Mouse (Mus musculus): Measurements from ENCODE around the gene Ttc34. TPM values are rescaled to one million over a fixed set of nuclear protein-coding genes. Genes with fewer than 3 reads are reported as not detected.
A peak's percentile ranks its signal among the peaks of the same experiment; 100 is the strongest.

Ttc34 gene
- polyA plus RNA-seq, 1 experiment from 2014 or later, result not detected

- H3K4me3 ChIP-seq (replicated peaks), result no peak overlapping the region
- H3K4me2 ChIP-seq, result no peak overlapping the region
- peaks cover 58% of the 10 kb centered on the region for H3K36me3 ChIP-seq (replicated peaks)
- no peak for ATAC-seq (ENCODE audit: insufficient read depth)
- no peak overlapping the region for H3K9ac ChIP-seq
- peaks cover 3% of the 10 kb centered on the region; the same call in 1 of the 2 replicates for H3K9me3 ChIP-seq (replicated peaks)
- 91% methylated on average over 4 of the region's 4 CpGs for WGBS (ENCODE audit: insufficient replicate concordance)
- peaks cover 95% of the 10 kb centered on the region for H3K4me1 ChIP-seq (replicated peaks)
- peak overlapping the region; percentile 98 for H3K27ac ChIP-seq (replicated peaks)
- no peaks in the 10 kb centered on the region for H3K27me3 ChIP-seq
Observed at GRCm38 (mm10) chr4:154914252-154914651, 77.0 kb downstream of the Ttc34 start.

- Histone ChIP-seq H3K4me1 (replicated peaks) (peaks cover 91% of the 10 kb centered on the region), H3K4me3 (replicated peaks) (no peak overlapping the region), H3K4me2 (0 out of 2 replicates have a peak overlapping the region, but pooled peaks have one; percentile 9), H3K36me3 (replicated peaks) (peaks cover 61% of the 10 kb centered on the region), H3K27ac (replicated peaks) (peak overlapping the region; percentile 98), H3K9me3 (replicated peaks) (peaks cover under 1% of the 10 kb centered on the region; the same call in 1 of the 2 replicates), H3K27me3 (no peaks in the 10 kb centered on the region), H3K9ac (peak overlapping the region; percentile 8; the same call in 1 of the 2 replicates)
- no peak for ATAC-seq (ENCODE audit: insufficient read depth)
- 35% methylated on average over 3 of the region's 3 CpGs for WGBS (ENCODE audit: insufficient replicate concordance)
Observed at GRCm38 (mm10) chr4:154914707-154915106, 77.4 kb downstream of the Ttc34 start.

- ATAC-seq (ENCODE audit: insufficient read depth), result no peak
- H3K4me1 ChIP-seq (replicated peaks), result peaks cover 85% of the 10 kb centered on the region
- 0 out of 2 replicates have a peak overlapping the region, but pooled peaks have one; percentile 12 for H3K9ac ChIP-seq
- no peak overlapping the region for H3K4me3 ChIP-seq (replicated peaks)
- peaks cover 67% of the 10 kb centered on the region for H3K36me3 ChIP-seq (replicated peaks)
- peak overlapping the region; percentile 9; the same call in 1 of the 2 replicates for H3K4me2 ChIP-seq
- 33% methylated on average over 10 of the region's 10 CpGs for WGBS (ENCODE audit: insufficient replicate concordance)
- no peaks in the 10 kb centered on the region for H3K9me3 ChIP-seq (replicated peaks)
- H3K27me3 ChIP-seq, result no peaks in the 10 kb centered on the region
- peak overlapping the region; percentile 98 for H3K27ac ChIP-seq (replicated peaks)
Observed at GRCm38 (mm10) chr4:154915286-154915685, 78.0 kb downstream of the Ttc34 start.

GRCm38 (mm10) chr4:154916662-154917061, 79.4 kb downstream of the Ttc34 start:
- peak overlapping the region; percentile 98 for H3K27ac ChIP-seq (replicated peaks)
- H3K4me3 ChIP-seq (replicated peaks), result no peak overlapping the region
- peaks cover 81% of the 10 kb centered on the region for H3K4me1 ChIP-seq (replicated peaks)
- WGBS (ENCODE audit: insufficient replicate concordance), result 49% methylated on average over 4 of the region's 4 CpGs
- H3K4me2 ChIP-seq, result peak overlapping the region; percentile 0; the same call in 1 of the 2 replicates
- H3K36me3 ChIP-seq (replicated peaks), result peaks cover 80% of the 10 kb centered on the region
- no peaks in the 10 kb centered on the region for H3K27me3 ChIP-seq
- no peaks in the 10 kb centered on the region for H3K9me3 ChIP-seq (replicated peaks)
- 0 out of 2 replicates have a peak overlapping the region, but pooled peaks have one; percentile 15 for H3K9ac ChIP-seq
- peak; percentile 14; the same call in 1 of the 2 replicates for ATAC-seq (ENCODE audit: insufficient read depth)

Other genes starting within 250 kb of the Ttc34 start
- gene Prdm16, start 200.6 kb upstream of the Ttc34 start, polyA plus RNA-seq (2015; fragmentation: Nextera tagmentation; extraction: Ambion mirVana), result 1.5 and 2.0 TPM in 2 replicates
- not detected in 2 replicates for gene Actrt2, start 169.6 kb upstream of the Ttc34 start, polyA plus RNA-seq (2015; fragmentation: Nextera tagmentation; extraction: Ambion mirVana)
- 2.3 and 3.1 TPM in 2 replicates for gene Mmel1, start 32.1 kb downstream of the Ttc34 start, polyA plus RNA-seq (2015; fragmentation: Nextera tagmentation; extraction: Ambion mirVana)
- 8.1 and 9.0 TPM in 2 replicates for gene Fam213b, start 61.7 kb downstream of the Ttc34 start, polyA plus RNA-seq (2015; fragmentation: Nextera tagmentation; extraction: Ambion mirVana)
- 56.7 and 64.6 TPM in 2 replicates for gene Tnfrsf14, start 91.1 kb downstream of the Ttc34 start, polyA plus RNA-seq (2015; fragmentation: Nextera tagmentation; extraction: Ambion mirVana)
- gene Hes5, start 123.5 kb downstream of the Ttc34 start, polyA plus RNA-seq (2015; fragmentation: Nextera tagmentation; extraction: Ambion mirVana), result 0.15 and 0.17 TPM in 2 replicates
- 21.7 and 24.4 TPM in 2 replicates for gene Pank4, start 126.7 kb downstream of the Ttc34 start, polyA plus RNA-seq (2015; fragmentation: Nextera tagmentation; extraction: Ambion mirVana)
- gene Plch2, start 219.3 kb downstream of the Ttc34 start, polyA plus RNA-seq (2015; fragmentation: Nextera tagmentation; extraction: Ambion mirVana), result 0.14 TPM in 1 of 2 replicates, not detected in the other
- gene Pex10, start 229.6 kb downstream of the Ttc34 start, polyA plus RNA-seq (2015; fragmentation: Nextera tagmentation; extraction: Ambion mirVana), result 7.5 and 8.3 TPM in 2 replicates
- gene Rer1, start 248.9 kb downstream of the Ttc34 start, polyA plus RNA-seq (2015; fragmentation: Nextera tagmentation; extraction: Ambion mirVana), result 78.0 and 81.0 TPM in 2 replicates
- gene Morn1, start 249.1 kb downstream of the Ttc34 start, polyA plus RNA-seq (2015; fragmentation: Nextera tagmentation; extraction: Ambion mirVana), result 0.88 and 1.1 TPM in 2 replicates